Mouse (Mus musculus) limb, embryonic 11.5 days (tissue): ENCODE data around the gene Fam149a. TPM values are rescaled to one million over a fixed set of nuclear protein-coding genes. Genes with fewer than 3 reads are reported as not detected.

Source experiments
- ATAC-seq: fragments of 200-750 bp; cut with Nextera tagmentation; 2 replicates; pipeline ENCODE4 v1.8.0; 2017; ENCODE audit warnings: low read depth; ENCODE audit not compliant: insufficient number of reproducible peaks, low FRiP score, low TSS enrichment
- DNase-seq: peaks from one replicate; pipeline ENCODE4 v3.0.0-alpha.2; 2015; ENCODE audit warnings: low spot score
- H3K27ac ChIP-seq: fragments of 300-500 bp; sonication (generic); replicated peaks from 2 replicates; pipeline ENCODE4 v1.5.1; 2014; ENCODE audit warnings: low read depth, mild to moderate bottlenecking, low read length
- H3K27me3 ChIP-seq: fragments of 300-500 bp; sonication (generic); 2 replicates; pipeline ENCODE4 v1.6.1; 2014; ENCODE audit warnings: mild to moderate bottlenecking, low read length, mixed read lengths; ENCODE audit not compliant: control insufficient read depth, insufficient read depth
- H3K36me3 ChIP-seq: fragments of 300-500 bp; sonication (generic); 2 replicates; pipeline ENCODE4 v1.6.1; 2014; ENCODE audit warnings: mild to moderate bottlenecking, low read length, moderate library complexity, mixed read lengths; ENCODE audit not compliant: control insufficient read depth, insufficient read depth
- H3K4me1 ChIP-seq: fragments of 300-500 bp; sonication (generic); 2 replicates; pipeline ENCODE4 v1.6.1; 2014; ENCODE audit warnings: low read length, mixed read lengths; ENCODE audit not compliant: control insufficient read depth, insufficient read depth
- H3K4me2 ChIP-seq: fragments of 300-500 bp; sonication (generic); 2 replicates; pipeline ENCODE4 v1.6.1; 2014; ENCODE audit warnings: low read depth, mild to moderate bottlenecking, moderate library complexity; ENCODE audit not compliant: severe bottlenecking
- H3K4me3 ChIP-seq: fragments of 300-500 bp; sonication (generic); 2 replicates; pipeline ENCODE4 v1.5.1; 2014; ENCODE audit warnings: low read depth, low read length
- H3K9ac ChIP-seq: fragments of 300-500 bp; sonication (generic); 2 replicates; pipeline ENCODE4 v1.6.1; 2014; ENCODE audit warnings: mild to moderate bottlenecking, low read length
- H3K9me3 ChIP-seq: fragments of 300-500 bp; sonication (generic); 2 replicates; pipeline ENCODE4 v1.6.1; 2016; ENCODE audit warnings: low read length; ENCODE audit not compliant: control insufficient read depth
- WGBS: fragments of 180-500 bp; shearing (Covaris S2); extraction: QIAGEN DNeasy Blood & Tissue Kit; methylation state at CpG from one replicate; pipeline ENCODE4 v1.1.7; 2014; 5-methylcytosine and 5-hydroxymethylcytosine counted together
- polyA plus RNA-seq: library from polyadenylated mRNA; unstranded; fragments of >200 nt; fragmentation: Nextera tagmentation; extraction: Ambion mirVana; gene quantifications from 2 replicates; pipeline ENCODE4 v1.2.1, GENCODE M21; 2014

Gene Fam149a
- polyA plus RNA-seq = 13.6 and 15.0 TPM in 2 replicates

- Histone ChIP-seq H3K27ac (no peak within 1 kb of the TSS), H3K9me3 (no peaks in the 10 kb centered on the region), H3K36me3 (no peaks in the 10 kb centered on the region), H3K4me3 (peak within 1 kb of the TSS; percentile 36), H3K27me3 (no peaks in the 10 kb centered on the region), H3K9ac (peak within 1 kb of the TSS; percentile 22), H3K4me2 (peak within 1 kb of the TSS; percentile 96), H3K4me1 (peaks cover 4% of the 10 kb centered on the region; the same call in 1 of the 2 replicates)
- ATAC-seq = 0 out of 2 replicates have a peak, but pooled peaks have one; percentile 47
- 3% methylated on average over 6 of the region's 6 CpGs for WGBS
- DNase-seq = peak; percentile 50
Observed at GRCm38 (mm10) chr8:45381963-45382347, at the start of gene Fam149a. Gene Fam149a (minus strand): TSS chr8:45382291.

GRCm38 (mm10) chr8:45420151-45420550 is 38.1 kb upstream of the Fam149a start:
- WGBS = 91% methylated on average over 7 of the region's 7 CpGs

GRCm38 (mm10) chr8:45414965-45415364 is 32.9 kb upstream of the Fam149a start:
- Histone ChIP-seq H3K9ac (no peak overlapping the region), H3K36me3 (no peaks in the 10 kb centered on the region), H3K4me2 (no peak overlapping the region), H3K4me3 (no peak overlapping the region), H3K27me3 (no peaks in the 10 kb centered on the region), H3K27ac (no peak overlapping the region), H3K9me3 (no peaks in the 10 kb centered on the region), H3K4me1 (no peaks in the 10 kb centered on the region)
- ATAC-seq (no peak), DNase-seq (no peak)
- WGBS = 90% methylated on average over 7 of the region's 7 CpGs

More at GRCm38 (mm10) chr8:45420151-45420550, 38.1 kb upstream of the Fam149a start:
- ATAC-seq (no peak), DNase-seq (no peak)
- H3K27ac ChIP-seq = no peak overlapping the region
- no peak overlapping the region for H3K4me2 ChIP-seq
- no peaks in the 10 kb centered on the region for H3K27me3 ChIP-seq
- no peaks in the 10 kb centered on the region for H3K4me1 ChIP-seq
- H3K4me3 ChIP-seq = no peak overlapping the region
- H3K9me3 ChIP-seq = no peaks in the 10 kb centered on the region
- no peak overlapping the region for H3K9ac ChIP-seq
- H3K36me3 ChIP-seq = no peaks in the 10 kb centered on the region

GRCm38 (mm10) chr8:45410882-45411281 is 28.8 kb upstream of the Fam149a start, which contains the start of gene Tlr3:
Gene Tlr3 (minus strand): TSS chr8:45411080.
- DNase-seq = no peak
- H3K4me3 ChIP-seq = no peak within 1 kb of the TSS
- H3K27ac ChIP-seq = no peak within 1 kb of the TSS
- WGBS = 60% methylated on average over 2 of the region's 2 CpGs
- no peaks in the 10 kb centered on the region for H3K9me3 ChIP-seq
- ATAC-seq = no peak
- no peaks in the 10 kb centered on the region for H3K36me3 ChIP-seq
- H3K9ac ChIP-seq = no peak within 1 kb of the TSS
- peak within 1 kb of the TSS; percentile 39 for H3K4me2 ChIP-seq
- H3K27me3 ChIP-seq = no peaks in the 10 kb centered on the region
- H3K4me1 ChIP-seq = no peaks in the 10 kb centered on the region

GRCm38 (mm10) chr8:45410146-45410880 is 28.2 kb upstream of the Fam149a start:
- ATAC-seq (peak; percentile 88), DNase-seq (peak; percentile 78)
- H3K27ac ChIP-seq = no peak overlapping the region
- peak overlapping the region; percentile 39 for H3K4me2 ChIP-seq
- no peaks in the 10 kb centered on the region for H3K9me3 ChIP-seq
- H3K27me3 ChIP-seq = no peaks in the 10 kb centered on the region
- WGBS = 15% methylated on average over 18 of the region's 18 CpGs
- H3K4me1 ChIP-seq = no peaks in the 10 kb centered on the region
- H3K4me3 ChIP-seq = no peak overlapping the region
- no peak overlapping the region for H3K9ac ChIP-seq
- H3K36me3 ChIP-seq = no peaks in the 10 kb centered on the region

- H3K9ac ChIP-seq = no peak overlapping the region
- peak overlapping the region; percentile 39 for H3K4me2 ChIP-seq
- no peak overlapping the region for H3K4me3 ChIP-seq
- no peak overlapping the region for H3K27ac ChIP-seq
- H3K27me3 ChIP-seq = no peaks in the 10 kb centered on the region
- 52% methylated on average over 4 of the region's 4 CpGs for WGBS
- H3K9me3 ChIP-seq = no peaks in the 10 kb centered on the region
- DNase-seq (no peak), ATAC-seq (no peak)
- no peaks in the 10 kb centered on the region for H3K4me1 ChIP-seq
- no peaks in the 10 kb centered on the region for H3K36me3 ChIP-seq
Observed at GRCm38 (mm10) chr8:45409702-45410101, 27.6 kb upstream of the Fam149a start.

GRCm38 (mm10) chr8:45383250-45383649 is 1.2 kb upstream of the Fam149a start:
- no peaks in the 10 kb centered on the region for H3K9me3 ChIP-seq
- 63% methylated on average over 1 of the region's 1 CpGs for WGBS

GRCm38 (mm10) chr8:45381075-45381962 is 772 bp downstream of the Fam149a start:
- H3K27me3 ChIP-seq = no peaks in the 10 kb centered on the region
- peaks cover 4% of the 10 kb centered on the region; the same call in 1 of the 2 replicates for H3K4me1 ChIP-seq
- H3K9ac ChIP-seq = peak overlapping the region; percentile 22
- ATAC-seq (0 out of 2 replicates have a peak, but pooled peaks have one; percentile 31), DNase-seq (peak; percentile 41)
- H3K36me3 ChIP-seq = no peaks in the 10 kb centered on the region
- H3K4me3 ChIP-seq = peak overlapping the region; percentile 36
- WGBS = 2% methylated on average over 38 of the region's 38 CpGs
- H3K4me2 ChIP-seq = peak overlapping the region; percentile 96
- H3K9me3 ChIP-seq = no peaks in the 10 kb centered on the region
- no peak overlapping the region for H3K27ac ChIP-seq

More at GRCm38 (mm10) chr8:45383250-45383649, 1.2 kb upstream of the Fam149a start:
- DNase-seq = no peak
- Histone ChIP-seq H3K9ac (no peak overlapping the region), H3K4me2 (no peak overlapping the region), H3K4me3 (no peak overlapping the region), H3K4me1 (peaks cover 4% of the 10 kb centered on the region; the same call in 1 of the 2 replicates), H3K27me3 (no peaks in the 10 kb centered on the region), H3K36me3 (no peaks in the 10 kb centered on the region), H3K27ac (no peak overlapping the region)
- ATAC-seq = no peak
